Mouse (Mus musculus) CH12.LX (cell line): Measurements from ENCODE around the gene Casz1. TPM values are rescaled to one million over a fixed set of nuclear protein-coding genes. Genes with fewer than 3 reads are reported as not detected.

Experiments
- DNase-seq: peaks from one replicate; pipeline ENCODE4 v3.0.0-alpha.2; 2013; ENCODE audit errors: extremely low read depth
- H3K27ac ChIP-seq: 2 replicates; pipeline ENCODE4 v1.5.1; 2012; ENCODE audit warnings: low read depth, mild to moderate bottlenecking, control low read depth, moderate library complexity; ENCODE audit not compliant: insufficient read depth
- H3K27me3 ChIP-seq: replicated peaks from 2 replicates; pipeline ENCODE3; 2012; ENCODE audit warnings: inconsistent platforms
- H3K36me3 ChIP-seq, 2 experiments: replicated peaks in 1 of 2; 2 replicates each; pipeline versions ENCODE3 to v1.6.1; 2012; ENCODE audit warnings: inconsistent platforms in 1 of 2, low read length in 1 of 2, mild to moderate bottlenecking in 1 of 2, mixed read lengths in 1 of 2, moderate library complexity in 1 of 2; ENCODE audit not compliant: control insufficient read depth in 1 of 2, insufficient read depth in 1 of 2
- H3K4me1 ChIP-seq, 2 experiments: 2 replicates each; pipeline ENCODE4 v1.6.1; 2012; ENCODE audit warnings: inconsistent platforms in 1 of 2, moderate library complexity in 1 of 2; ENCODE audit not compliant: insufficient read depth in 2 of 2, control insufficient read depth in 1 of 2
- H3K4me2 ChIP-seq: 2 replicates; pipeline ENCODE4 v1.6.1; 2012; ENCODE audit warnings: low read depth, mild to moderate bottlenecking, control low read depth; ENCODE audit not compliant: poor library complexity, insufficient read depth, severe bottlenecking
- H3K4me3 ChIP-seq, 3 experiments: fragments of 150-350 bp in 1 of 3; sonication (generic) in 1 of 3; replicated peaks in 1 of 3; 2 replicates each; pipeline versions ENCODE3 to v1.5.1; 2011 to 2012; ENCODE audit warnings: low read depth in 2 of 3, low read length in 2 of 3, mild to moderate bottlenecking in 2 of 3, moderate library complexity in 2 of 3, control low read depth in 1 of 3, improper control_type of control experiment in 1 of 3, inconsistent platforms in 1 of 3, mixed read lengths in 1 of 3; ENCODE audit not compliant: poor library complexity in 1 of 3
- H3K79me2 ChIP-seq: replicated peaks from 2 replicates; pipeline ENCODE4 v1.6.1; 2012; ENCODE audit warnings: mild to moderate bottlenecking, moderate library complexity; ENCODE audit not compliant: control insufficient read depth, poor library complexity, insufficient read depth, severe bottlenecking; ENCODE audit errors: extremely low read depth
- H3K9ac ChIP-seq: 2 replicates; pipeline ENCODE4 v1.6.1; 2012; ENCODE audit warnings: low read depth, mild to moderate bottlenecking, control low read depth, moderate library complexity; ENCODE audit not compliant: insufficient read depth
- H3K9me3 ChIP-seq: replicated peaks from 2 replicates; pipeline ENCODE3; 2012; ENCODE audit warnings: low read length, inconsistent platforms, mixed read lengths
- BHLHE40 ChIP-seq: IDR thresholded peaks from 2 replicates; pipeline ENCODE4 v1.6.1; 2011; ENCODE audit warnings: mild to moderate bottlenecking, low read depth, low read length, improper control_type of control experiment
- CHD1 ChIP-seq: IDR thresholded peaks from 2 replicates; pipeline ENCODE4 v1.6.1; 2012; ENCODE audit warnings: low read depth, low read length, improper control_type of control experiment, inconsistent platforms
- ELF1 ChIP-seq: IDR thresholded peaks from 2 replicates; pipeline ENCODE4 v1.6.1; 2014; ENCODE audit warnings: low read depth, mild to moderate bottlenecking, inconsistent platforms, low read length, improper control_type of control experiment
- GABPA ChIP-seq: IDR thresholded peaks from 2 replicates; pipeline ENCODE4 v1.6.1; 2012; ENCODE audit warnings: low read depth, low read length, improper control_type of control experiment, inconsistent platforms; ENCODE audit not compliant: insufficient replicate concordance
- HCFC1 ChIP-seq: IDR thresholded peaks from 2 replicates; pipeline ENCODE4 v1.6.1; 2012; ENCODE audit warnings: low read depth, mild to moderate bottlenecking, inconsistent platforms, low read length, improper control_type of control experiment
- IRF4 ChIP-seq: IDR thresholded peaks from 2 replicates; pipeline ENCODE4 v1.6.1; 2014; ENCODE audit warnings: low read depth, mild to moderate bottlenecking, inconsistent platforms, low read length, improper control_type of control experiment
- JUND ChIP-seq: conservative IDR thresholded peaks from 2 replicates; pipeline ENCODE4 v1.6.1; 2011; ENCODE audit warnings: low read depth, low read length, improper control_type of control experiment
- MEF2A ChIP-seq: IDR thresholded peaks from 2 replicates; pipeline ENCODE4 v1.6.1; 2014; ENCODE audit warnings: low read depth, mild to moderate bottlenecking, inconsistent platforms, low read length, improper control_type of control experiment, borderline replicate concordance
- PAX5 ChIP-seq: IDR thresholded peaks from 2 replicates; pipeline ENCODE4 v1.6.1; 2012; ENCODE audit warnings: low read length, inconsistent platforms, mixed read lengths
- POLR2A ChIP-seq: IDR thresholded peaks from 2 replicates; pipeline ENCODE4 v1.6.1; 2011; ENCODE audit warnings: low read depth, mild to moderate bottlenecking, improper control_type of control experiment, low read length
- POLR2AphosphoS2 ChIP-seq: IDR thresholded peaks from 2 replicates; pipeline ENCODE4 v1.6.1; 2011; ENCODE audit warnings: low read depth, low read length, improper control_type of control experiment
- RCOR1 ChIP-seq: conservative IDR thresholded peaks from 2 replicates; pipeline ENCODE4 v1.6.1; 2012; ENCODE audit warnings: low read depth, mild to moderate bottlenecking, inconsistent platforms, low read length, improper control_type of control experiment
- SMC3 ChIP-seq: IDR thresholded peaks from 2 replicates; pipeline ENCODE4 v1.6.1; 2011; ENCODE audit warnings: low read depth, low read length, improper control_type of control experiment
- TBP ChIP-seq: conservative IDR thresholded peaks from 2 replicates; pipeline ENCODE4 v1.6.1; 2011; ENCODE audit warnings: low read depth, low read length, improper control_type of control experiment
- UBTF ChIP-seq: IDR thresholded peaks from 2 replicates; pipeline ENCODE4 v1.6.1; 2012; ENCODE audit warnings: low read depth, mild to moderate bottlenecking, inconsistent platforms, low read length, improper control_type of control experiment, moderate library complexity
- ZKSCAN1 ChIP-seq: IDR thresholded peaks from 2 replicates; pipeline ENCODE4 v1.6.1; 2012; ENCODE audit warnings: low read depth, inconsistent platforms, low read length, improper control_type of control experiment, borderline replicate concordance
- ZMIZ1 ChIP-seq: IDR thresholded peaks from 2 replicates; pipeline ENCODE4 v1.6.1; 2012; ENCODE audit warnings: low read depth, mild to moderate bottlenecking, inconsistent platforms, low read length, improper control_type of control experiment
- dilution Hi-C: fragments of 300-500 bp; cut with MboI; formaldehyde crosslinking; loops from 2 replicates; pipeline ENCODE4 v1.14.3; 2020; ENCODE audit warnings: low sequenced_read_pairs; ENCODE audit not compliant: extremely low pct_unique_long_range_greater_than_20kb, extremely low pct_ligation_motif_present
- in situ Hi-C: fragments of 300-500 bp; cut with MboI; formaldehyde crosslinking; loops from 3 replicates; pipeline ENCODE4 v1.14.3; 2019; ENCODE audit warnings: low sequenced_read_pairs, low pct_ligation_motif_present, low pct_unique_long_range_greater_than_20kb, mixed read lengths
- polyA plus RNA-seq: library from polyadenylated mRNA; unstranded; fragments of >175 nt; gene quantifications from 2 replicates; pipeline ENCODE4 v1.2.1, GENCODE M21; 2012; ENCODE audit warnings: low read depth; ENCODE audit not compliant: insufficient read length
- total RNA-seq, 2 experiments: library from RNA; depleted of rRNA; stranded (reverse); fragments of 300-350 nt in 1 of 2; fragments of >200 nt in 1 of 2; gene quantifications; 2 replicates each; pipeline ENCODE4 v1.2.3; 2012 to 2014

The Casz1 gene
- total and polyA plus RNA-seq, 3 experiments, result 0.12 to 0.36 (median 0.17) TPM

DNA sequence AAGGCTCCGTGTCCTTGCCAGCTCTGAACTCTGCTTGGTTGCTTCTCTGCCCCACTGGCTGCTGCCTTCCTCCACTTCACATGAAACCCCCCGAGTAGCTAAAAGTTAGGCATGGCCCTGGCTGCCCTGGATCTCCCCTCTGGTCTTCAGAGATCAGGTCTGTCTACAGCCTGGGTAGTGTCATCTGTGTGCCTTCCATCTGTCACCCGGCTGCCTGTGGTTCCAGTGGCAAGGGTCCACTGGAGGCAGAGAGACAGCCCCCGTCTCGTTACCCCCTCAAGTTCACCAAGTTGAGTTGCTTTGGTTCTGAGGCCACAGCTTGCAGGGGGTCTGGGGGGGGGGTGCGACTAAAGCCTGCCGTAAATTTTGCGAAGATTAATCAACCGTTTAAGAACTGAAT is 6.5 kb downstream of the Casz1 start:
- in situ Hi-C loops (no loop called here), dilution Hi-C loops (no loop called here)
- H3K4me3 ChIP-seq, result no peak overlapping the region
- no peaks in the 10 kb centered on the region for H3K79me2 ChIP-seq
- no peaks in the 10 kb centered on the region for H3K36me3 ChIP-seq
- H3K4me1 ChIP-seq, result no peaks in the 10 kb centered on the region
- H3K9me3 ChIP-seq, result no peaks in the 10 kb centered on the region
- H3K4me2 ChIP-seq, result no peak overlapping the region
- no peak overlapping the region for H3K9ac ChIP-seq
- peaks cover 82% of the 10 kb centered on the region for H3K27me3 ChIP-seq
- no peak for DNase-seq
- H3K27ac ChIP-seq, result no peak overlapping the region
- TF ChIP-seq CHD1 (no peak), UBTF (no peak), IRF4 (no peak), POLR2AphosphoS2 (no peak), ZMIZ1 (no peak), BHLHE40 (no peak), HCFC1 (no peak), TBP (no peak), JUND (no peak), SMC3 (no peak), MEF2A (no peak), ZKSCAN1 (no peak), PAX5 (no peak), ELF1 (no peak), POLR2A (no peak), RCOR1 (no peak)

DNA sequence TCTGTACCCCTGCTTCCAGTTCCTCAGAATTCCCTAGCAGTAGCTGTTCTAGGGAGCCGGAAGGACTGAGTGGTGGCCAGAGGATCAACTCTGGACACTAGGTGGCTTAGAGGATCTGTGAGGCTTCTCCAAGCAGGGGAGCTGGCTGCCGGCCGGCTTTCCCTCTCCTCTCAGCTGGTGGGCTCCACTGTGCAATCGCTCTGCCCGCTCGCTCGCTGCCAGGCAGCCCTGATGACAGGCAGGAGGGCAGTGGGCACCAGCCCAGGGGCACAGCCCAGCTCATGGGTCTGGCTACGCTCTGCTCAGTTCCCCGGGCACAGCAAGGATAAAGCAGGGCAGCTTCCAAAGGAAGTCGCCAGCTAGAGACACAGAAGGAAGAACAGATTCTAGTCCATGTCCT is 7.7 kb downstream of the Casz1 start:
- no peak overlapping the region for H3K4me3 ChIP-seq
- no peaks in the 10 kb centered on the region for H3K79me2 ChIP-seq
- DNase-seq, result no peak
- H3K9ac ChIP-seq, result no peak overlapping the region
- dilution Hi-C loops, result no loop called here
- H3K4me1 ChIP-seq, result no peaks in the 10 kb centered on the region
- peaks cover 84% of the 10 kb centered on the region for H3K27me3 ChIP-seq
- H3K9me3 ChIP-seq, result no peaks in the 10 kb centered on the region
- H3K4me2 ChIP-seq, result no peak overlapping the region
- H3K36me3 ChIP-seq, result no peaks in the 10 kb centered on the region
- TF ChIP-seq MEF2A, result no peak
- no peak for TF ChIP-seq GABPA
- TF ChIP-seq, all 38 proteins: peak for 0
- in situ Hi-C loops, result no loop called here
- no peak overlapping the region for H3K27ac ChIP-seq
